Mouse (Mus musculus) frontal cortex, postnatal 25 days (tissue): ENCODE results near the gene Lingo2.

Source experiments
- DNase-seq, 2 experiments: peaks; one replicate each; pipeline ENCODE4 v3.0.0; 2022; ENCODE audit warnings: low spot score in 2 of 2

Gene Lingo2

GRCm38 (mm10) chr4:36951150-36951954 lies at the start of gene Lingo2:
Gene Lingo2 (minus strand): TSS chr4:36951747.
- DNase-seq, result peak; percentile 27 to 35

GRCm38 (mm10) chr4:36973358-36973757 lies 21.8 kb upstream of the Lingo2 start:
- no peak for DNase-seq

DNA sequence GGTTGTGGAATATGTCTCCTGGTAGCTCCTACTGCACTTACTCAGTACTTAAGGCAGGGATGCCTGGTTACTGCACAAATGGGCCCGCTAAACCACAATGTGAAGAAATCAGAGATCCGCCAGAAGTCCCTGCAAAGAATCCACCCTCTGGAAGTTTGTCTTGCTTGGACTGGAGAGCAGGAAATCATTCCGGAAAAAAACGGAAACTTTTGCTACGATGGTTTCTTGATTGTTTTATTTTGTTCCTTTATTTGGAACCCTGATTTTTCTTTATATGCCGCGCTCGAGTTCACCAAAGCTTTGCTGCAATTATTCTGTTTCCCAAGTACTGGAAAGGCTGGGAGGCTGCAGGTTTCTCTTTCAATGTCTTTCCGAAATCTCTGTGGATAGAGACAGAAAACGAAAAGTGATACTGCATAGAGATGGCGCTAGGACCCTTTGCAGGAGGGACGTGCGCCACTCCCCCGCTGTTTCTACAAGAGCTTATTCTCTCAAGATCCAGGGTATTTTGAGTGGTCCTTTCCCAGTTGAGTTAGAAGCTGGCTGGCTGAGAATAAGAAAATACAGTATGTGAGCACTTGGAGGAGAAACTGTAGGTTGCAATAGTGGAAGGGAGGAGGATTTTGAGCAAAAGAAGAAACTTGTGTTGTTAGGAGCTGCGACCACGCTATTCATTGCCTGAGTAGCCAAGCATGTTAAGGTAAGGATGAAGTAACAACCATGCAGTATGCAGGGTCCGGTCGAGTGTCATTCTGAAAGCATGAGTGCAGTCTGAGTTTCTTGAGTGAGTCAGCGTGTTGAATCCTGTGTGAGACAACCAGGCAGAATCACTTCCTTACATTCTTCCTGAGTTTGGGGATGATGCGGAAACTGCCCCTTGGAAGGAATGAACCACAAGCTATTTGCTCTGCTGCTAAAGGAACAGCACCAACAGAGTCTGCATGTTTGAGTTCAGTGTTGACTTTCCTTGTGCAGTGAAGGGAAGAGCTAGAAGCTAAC lies 1.2 kb upstream of the Lingo2 start:
- DNase-seq, result no peak

- DNase-seq, result no peak
These were observed 338 bp upstream of the Lingo2 start for GRCm38 (mm10) chr4:36951955-36952215.

DNA sequence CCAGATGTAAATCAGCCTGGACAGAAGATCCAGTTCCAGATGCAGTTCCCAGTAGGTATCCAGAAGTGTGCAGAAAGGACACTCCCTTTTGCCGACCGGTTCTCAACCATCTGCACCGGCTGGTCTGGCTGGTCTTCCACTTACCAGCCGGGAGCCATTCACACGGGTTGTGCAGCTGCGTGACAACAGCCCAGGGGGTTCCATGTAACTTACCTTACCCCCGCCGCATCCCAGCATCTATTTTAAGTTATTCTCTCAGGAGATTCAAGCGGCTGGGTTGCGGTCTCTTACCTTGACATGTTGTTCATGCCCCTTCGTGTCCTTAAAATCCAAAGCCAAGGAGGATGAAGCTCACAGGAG lies 777 bp downstream of the Lingo2 start:
- DNase-seq, result peak; percentile 20 to 24

- peak; percentile 64 to 77 for DNase-seq
These were observed 1.4 kb downstream of the Lingo2 start for GRCm38 (mm10) chr4:36950021-36950751.

DNA sequence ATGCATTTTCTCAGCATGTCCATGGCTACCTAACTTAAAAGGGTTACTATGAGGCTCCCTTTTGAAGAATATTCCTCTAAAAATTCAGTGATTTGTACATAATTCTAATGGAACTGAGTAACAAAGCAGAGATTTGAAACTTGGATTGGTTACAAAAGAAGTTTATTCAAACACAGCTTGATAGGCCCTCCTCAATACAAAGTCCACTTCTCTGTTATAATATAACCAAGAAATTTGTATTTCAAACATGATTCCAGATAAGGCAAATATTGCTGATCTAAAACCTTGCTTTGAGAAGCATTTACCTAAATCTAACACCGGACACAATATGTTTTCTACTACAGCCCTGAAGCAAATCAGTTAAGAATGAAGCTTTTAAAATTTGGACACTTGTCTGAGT lies 60.7 kb downstream of the Lingo2 start:
- DNase-seq, result no peak

DNA sequence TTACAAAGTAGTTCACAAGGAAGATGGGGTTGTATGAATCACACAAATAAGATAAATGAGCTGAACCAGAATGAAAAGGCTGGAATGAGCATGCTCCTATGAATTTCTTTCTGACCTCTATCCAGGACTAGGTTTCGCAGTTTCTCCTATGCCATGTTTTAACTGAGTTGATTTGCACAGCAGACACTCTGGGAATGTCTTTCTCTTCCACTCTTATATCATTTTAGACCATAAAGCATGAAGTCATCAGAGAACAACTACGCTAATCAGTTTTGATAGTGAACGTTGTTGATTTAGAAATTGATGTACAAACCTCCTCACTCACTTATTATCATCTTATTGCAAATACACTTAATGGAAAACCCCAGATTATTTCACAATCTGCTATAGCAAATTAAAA lies 61.2 kb downstream of the Lingo2 start:
- no peak for DNase-seq

DNA sequence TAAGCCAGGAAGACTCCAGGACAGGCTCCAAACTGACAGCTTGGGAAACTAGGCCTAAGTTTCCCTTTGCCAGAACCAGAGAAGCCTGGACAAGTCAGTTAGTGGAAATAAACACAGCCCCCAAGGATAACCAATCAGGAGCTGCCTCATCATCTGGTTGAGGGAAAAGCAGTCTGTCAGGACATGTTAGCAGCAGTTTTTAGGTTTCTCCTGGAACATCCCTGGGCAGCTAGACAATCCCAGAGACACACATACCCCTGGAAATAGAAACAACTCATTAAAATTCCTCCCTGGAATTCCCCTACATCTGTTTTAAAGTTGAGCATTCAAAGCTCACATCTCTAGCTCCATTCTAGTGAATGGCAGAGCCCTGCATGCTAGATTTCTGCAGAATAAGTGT lies 76.8 kb downstream of the Lingo2 start:
- DNase-seq, result no peak

GRCm38 (mm10) chr4:36824982-36825381 lies 126.6 kb downstream of the Lingo2 start:
- DNase-seq, result no peak

- no peak for DNase-seq
These were observed 129.6 kb downstream of the Lingo2 start for GRCm38 (mm10) chr4:36821914-36822313.

- no peak for DNase-seq
These were observed 176.5 kb downstream of the Lingo2 start for GRCm38 (mm10) chr4:36775088-36775487.

GRCm38 (mm10) chr4:36730691-36731090 lies 220.9 kb downstream of the Lingo2 start:
- no peak for DNase-seq

- no peak for DNase-seq
These were observed 235.1 kb downstream of the Lingo2 start for GRCm38 (mm10) chr4:36716411-36716810.

GRCm38 (mm10) chr4:36698888-36699287 lies 252.7 kb downstream of the Lingo2 start:
- DNase-seq, result no peak

- no peak for DNase-seq
These were observed 254.7 kb downstream of the Lingo2 start for GRCm38 (mm10) chr4:36696810-36697209.

DNA sequence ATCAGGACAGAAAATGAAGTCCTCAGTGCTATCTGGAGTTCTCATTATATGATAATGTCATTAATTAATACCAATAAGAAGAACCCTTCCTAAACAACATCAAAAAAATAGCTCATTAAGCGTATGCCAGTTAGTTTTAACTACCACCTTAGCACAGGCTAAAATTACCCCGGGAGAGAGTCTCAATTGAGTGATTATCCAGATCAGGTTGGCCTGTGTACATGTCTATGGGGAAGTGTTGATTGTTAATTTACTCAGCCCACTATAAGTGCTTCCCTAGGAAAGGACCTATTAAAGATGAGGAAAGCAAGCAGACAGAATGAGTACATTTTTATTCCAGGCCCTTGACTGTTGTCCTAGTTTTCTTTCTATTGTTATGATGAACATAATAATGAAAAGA lies 291.6 kb downstream of the Lingo2 start:
- DNase-seq, result no peak

DNA sequence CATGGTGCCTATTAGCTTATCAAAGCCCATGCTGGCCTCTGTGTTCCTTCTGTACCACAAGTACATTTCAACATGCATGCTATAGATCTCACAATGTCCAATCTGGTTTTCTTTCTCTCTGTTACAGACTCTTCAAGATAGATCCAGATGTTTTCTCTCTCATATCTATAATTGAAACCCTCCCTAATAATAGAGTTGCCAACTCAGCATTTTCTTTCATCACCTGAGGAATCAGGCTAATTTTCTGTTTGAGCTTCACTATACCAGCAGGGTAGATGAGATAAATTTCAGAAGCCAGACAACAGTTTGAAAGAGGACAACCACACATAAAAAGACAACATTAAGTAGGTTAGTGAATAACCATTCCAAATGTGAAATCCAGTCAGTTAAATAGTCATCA lies 303.8 kb downstream of the Lingo2 start:
- no peak for DNase-seq

GRCm38 (mm10) chr4:36635666-36636065 lies 315.9 kb downstream of the Lingo2 start:
- DNase-seq, result no peak

DNA sequence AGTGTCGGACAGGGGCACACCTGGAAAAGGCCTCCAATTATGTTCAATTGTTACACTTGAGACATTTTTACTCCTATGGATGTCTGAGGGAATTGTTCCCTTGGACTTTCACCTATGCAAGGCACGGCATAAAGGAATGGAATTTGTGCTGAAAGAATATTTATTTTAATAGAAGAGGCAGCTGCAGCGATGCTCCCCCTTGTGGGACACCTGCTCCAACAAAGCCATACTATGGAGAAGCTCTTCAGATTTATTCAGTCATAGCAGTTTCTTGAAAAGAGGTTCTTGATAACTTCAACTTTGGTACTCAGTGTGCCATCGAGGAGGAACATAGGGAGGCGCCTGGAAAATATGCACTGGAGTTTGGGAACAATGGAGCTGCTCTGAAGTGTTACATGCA lies 374.7 kb downstream of the Lingo2 start:
- no peak for DNase-seq

DNA sequence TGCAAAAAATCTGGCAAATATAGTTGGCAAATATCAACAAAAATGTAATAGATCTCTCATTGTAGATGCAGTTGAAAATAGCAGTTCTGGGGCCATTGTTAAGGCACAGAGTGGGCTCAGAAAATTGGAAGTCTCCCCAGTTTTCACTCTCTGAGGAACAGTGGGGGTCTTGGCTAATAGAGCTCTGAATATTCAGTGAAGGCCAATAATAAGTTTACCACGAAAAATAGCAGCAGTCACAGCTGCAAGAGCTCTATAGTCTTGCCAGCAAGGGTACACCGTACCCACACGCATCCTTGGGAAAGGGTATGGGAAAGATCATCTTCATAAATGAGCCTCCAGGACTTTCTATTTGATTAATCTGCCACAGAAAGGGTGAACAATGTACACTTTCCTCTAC lies 375.3 kb downstream of the Lingo2 start:
- DNase-seq, result no peak

GRCm38 (mm10) chr4:36566544-36566943 lies 385.0 kb downstream of the Lingo2 start:
- DNase-seq, result no peak
